8 mouse cellular contexts compared by ENCODE assay signal in genomic region chr6:125868516-125868915, GRCm38 (mm10).
DNase-seq lines count a peak whose midpoint lies in the region.

No protein-coding gene starts in this region.

- peak; percentile 7 for DNase-seq in gastrocnemius, postnatal 10 days
- DNase-seq in gastrocnemius, postnatal 36 days, result no peak
- DNase-seq in right cerebral cortex, adult 18-20 months, result peak; percentile 14
- DNase-seq in right cerebral cortex, postnatal 36 days (ENCODE audit: low spot score in 2 of 2), result no peak
- peak; percentile 67 for DNase-seq in embryo, embryonic 10 days (ENCODE audit: low spot score)
- peak; percentile 30 to 54 for DNase-seq in layer of hippocampus, postnatal 10 days (ENCODE audit: low spot score in 2 of 2)
- peak; percentile 57 for DNase-seq in right cerebral cortex, postnatal 4 days
- no peak for DNase-seq in thymus, postnatal 10 days (ENCODE audit: low spot score in 2 of 2)

- intact Hi-C loops in gastrocnemius, postnatal 36 days (cut with DNase I), result no loop called here

Comparison
In these comparisons a context has a peak if more than half of its experiments do, and no peak if none do; other contexts are left out.
1. DNase-seq: peak in gastrocnemius, postnatal 10 days (single experiment), right cerebral cortex, adult 18-20 months (single experiment), embryo, embryonic 10 days (single experiment), layer of hippocampus, postnatal 10 days (2 of 2) and right cerebral cortex, postnatal 4 days (single experiment); none in gastrocnemius, postnatal 36 days (0 of 2), right cerebral cortex, postnatal 36 days (0 of 2) and thymus, postnatal 10 days (0 of 2).